Mouse (Mus musculus): ENCODE data around the gene Psenen. TPM values are rescaled to one million over a fixed set of nuclear protein-coding genes. Genes with fewer than 3 reads are reported as not detected.

The Psenen gene
- polyA plus RNA-seq, 1 experiment from 2014 or later, result 124 TPM

DNA sequence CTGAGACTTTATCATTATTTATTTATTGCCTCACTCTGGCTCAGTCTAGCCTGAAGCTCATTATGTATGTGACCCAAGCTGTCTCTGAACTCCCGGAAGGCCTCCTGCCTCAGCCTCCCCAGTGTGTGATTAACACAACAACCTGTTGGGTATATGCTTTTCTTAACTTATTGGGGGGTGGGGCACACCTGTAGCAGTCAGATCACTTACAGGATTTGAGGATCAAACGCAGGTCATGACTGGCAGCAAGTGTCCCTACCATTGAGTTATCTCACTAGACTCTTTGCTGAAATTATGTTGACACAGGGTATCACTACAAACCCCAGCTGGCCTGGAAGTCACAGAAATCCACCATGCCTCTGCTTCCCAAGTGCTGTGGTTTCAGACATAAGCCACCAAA lies 3.1 kb downstream of the Psenen start:
- Histone ChIP-seq H3K9me3 (no peaks in the 10 kb centered on the region), H3K27ac (replicated peaks) (0 out of 2 replicates have a peak overlapping the region, but pooled peaks have one; percentile 58), H3K4me3 (no peak overlapping the region), H3K27me3 (no peaks in the 10 kb centered on the region), H3K36me3 (peaks cover 26% of the 10 kb centered on the region), H3K4me1 (replicated peaks) (peaks cover 42% of the 10 kb centered on the region), H3K9ac (no peak overlapping the region), H3K4me2 (no peak overlapping the region)
- no peak for ATAC-seq (ENCODE audit: low FRiP score, low read depth)
- WGBS, result 70% methylated on average over 2 of the region's 2 CpGs

GRCm38 (mm10) chr7:30559443-30559954 lies 3.9 kb downstream of the Psenen start, which contains the start of gene Lin37:
Gene Lin37 (minus strand): TSS chr7:30559838.
- H3K4me3 ChIP-seq, result peak within 1 kb of the TSS; percentile 67
- peaks cover 42% of the 10 kb centered on the region for H3K4me1 ChIP-seq (replicated peaks)
- H3K9ac ChIP-seq, result peak within 1 kb of the TSS; percentile 76
- peak within 1 kb of the TSS; percentile 98 for H3K4me2 ChIP-seq
- peaks cover 27% of the 10 kb centered on the region for H3K36me3 ChIP-seq
- H3K9me3 ChIP-seq, result no peaks in the 10 kb centered on the region
- peak; percentile 90 for ATAC-seq (ENCODE audit: low FRiP score, low read depth)
- no peaks in the 10 kb centered on the region for H3K27me3 ChIP-seq
- 0% methylated on average over 20 of the region's 20 CpGs for WGBS
- H3K27ac ChIP-seq (replicated peaks), result peak within 1 kb of the TSS; percentile 71

GRCm38 (mm10) chr7:30558656-30559442 lies 4.6 kb downstream of the Psenen start:
- H3K36me3 ChIP-seq, result peaks cover 27% of the 10 kb centered on the region
- H3K9me3 ChIP-seq, result no peaks in the 10 kb centered on the region
- peak overlapping the region; percentile 67 for H3K4me3 ChIP-seq
- H3K4me1 ChIP-seq (replicated peaks), result peaks cover 36% of the 10 kb centered on the region
- H3K4me2 ChIP-seq, result peak overlapping the region; percentile 98
- peak overlapping the region; percentile 76 for H3K9ac ChIP-seq
- WGBS, result 19% methylated on average over 12 of the region's 12 CpGs
- ATAC-seq (ENCODE audit: low FRiP score, low read depth), result 0 out of 2 replicates have a peak, but pooled peaks have one; percentile 1
- peak overlapping the region; percentile 71 for H3K27ac ChIP-seq (replicated peaks)
- H3K27me3 ChIP-seq, result no peaks in the 10 kb centered on the region

GRCm38 (mm10) chr7:30557901-30558514 lies 5.4 kb downstream of the Psenen start:
- H3K4me2 ChIP-seq, result peak overlapping the region; percentile 98
- H3K27me3 ChIP-seq, result no peaks in the 10 kb centered on the region
- 0 out of 2 replicates have a peak overlapping the region, but pooled peaks have one; percentile 67 for H3K4me3 ChIP-seq
- no peak overlapping the region for H3K9ac ChIP-seq
- H3K4me1 ChIP-seq (replicated peaks), result peaks cover 41% of the 10 kb centered on the region
- H3K27ac ChIP-seq (replicated peaks), result no peak overlapping the region
- no peak for ATAC-seq (ENCODE audit: low FRiP score, low read depth)
- H3K36me3 ChIP-seq, result peaks cover 27% of the 10 kb centered on the region
- H3K9me3 ChIP-seq, result no peaks in the 10 kb centered on the region
- WGBS, result 90% methylated on average over 13 of the region's 13 CpGs

GRCm38 (mm10) chr7:30556894-30557536 lies 6.4 kb downstream of the Psenen start:
- 92% methylated on average over 18 of the region's 18 CpGs for WGBS
- no peak for ATAC-seq (ENCODE audit: low FRiP score, low read depth)
- no peak overlapping the region for H3K4me2 ChIP-seq

GRCm38 (mm10) chr7:30553810-30554584 lies 9.4 kb downstream of the Psenen start:
- Histone ChIP-seq H3K27me3 (no peaks in the 10 kb centered on the region), H3K4me3 (no peak overlapping the region), H3K36me3 (peaks cover 27% of the 10 kb centered on the region), H3K9me3 (no peaks in the 10 kb centered on the region), H3K4me1 (replicated peaks) (peaks cover 30% of the 10 kb centered on the region), H3K4me2 (peak overlapping the region; percentile 88), H3K9ac (peak overlapping the region; percentile 52; the same call in 1 of the 2 replicates), H3K27ac (replicated peaks) (no peak overlapping the region)
- ATAC-seq (ENCODE audit: low FRiP score, low read depth), result no peak
- 83% methylated on average over 22 of the region's 22 CpGs for WGBS

More at GRCm38 (mm10) chr7:30556894-30557536, 6.4 kb downstream of the Psenen start:
- Histone ChIP-seq H3K36me3 (peaks cover 27% of the 10 kb centered on the region), H3K4me3 (no peak overlapping the region), H3K27me3 (no peaks in the 10 kb centered on the region), H3K9ac (no peak overlapping the region), H3K27ac (replicated peaks) (no peak overlapping the region), H3K4me1 (replicated peaks) (peaks cover 42% of the 10 kb centered on the region), H3K9me3 (no peaks in the 10 kb centered on the region)

GRCm38 (mm10) chr7:30553021-30553589 lies 10.3 kb downstream of the Psenen start:
- Histone ChIP-seq H3K4me3 (peak overlapping the region; percentile 78), H3K4me2 (peak overlapping the region; percentile 88), H3K27me3 (no peaks in the 10 kb centered on the region), H3K36me3 (peaks cover 31% of the 10 kb centered on the region), H3K27ac (replicated peaks) (peak overlapping the region; percentile 97), H3K4me1 (replicated peaks) (peaks cover 21% of the 10 kb centered on the region), H3K9ac (peak overlapping the region; percentile 52), H3K9me3 (no peaks in the 10 kb centered on the region)
- no peak for ATAC-seq (ENCODE audit: low FRiP score, low read depth)
- 5% methylated on average over 23 of the region's 23 CpGs for WGBS

DNA sequence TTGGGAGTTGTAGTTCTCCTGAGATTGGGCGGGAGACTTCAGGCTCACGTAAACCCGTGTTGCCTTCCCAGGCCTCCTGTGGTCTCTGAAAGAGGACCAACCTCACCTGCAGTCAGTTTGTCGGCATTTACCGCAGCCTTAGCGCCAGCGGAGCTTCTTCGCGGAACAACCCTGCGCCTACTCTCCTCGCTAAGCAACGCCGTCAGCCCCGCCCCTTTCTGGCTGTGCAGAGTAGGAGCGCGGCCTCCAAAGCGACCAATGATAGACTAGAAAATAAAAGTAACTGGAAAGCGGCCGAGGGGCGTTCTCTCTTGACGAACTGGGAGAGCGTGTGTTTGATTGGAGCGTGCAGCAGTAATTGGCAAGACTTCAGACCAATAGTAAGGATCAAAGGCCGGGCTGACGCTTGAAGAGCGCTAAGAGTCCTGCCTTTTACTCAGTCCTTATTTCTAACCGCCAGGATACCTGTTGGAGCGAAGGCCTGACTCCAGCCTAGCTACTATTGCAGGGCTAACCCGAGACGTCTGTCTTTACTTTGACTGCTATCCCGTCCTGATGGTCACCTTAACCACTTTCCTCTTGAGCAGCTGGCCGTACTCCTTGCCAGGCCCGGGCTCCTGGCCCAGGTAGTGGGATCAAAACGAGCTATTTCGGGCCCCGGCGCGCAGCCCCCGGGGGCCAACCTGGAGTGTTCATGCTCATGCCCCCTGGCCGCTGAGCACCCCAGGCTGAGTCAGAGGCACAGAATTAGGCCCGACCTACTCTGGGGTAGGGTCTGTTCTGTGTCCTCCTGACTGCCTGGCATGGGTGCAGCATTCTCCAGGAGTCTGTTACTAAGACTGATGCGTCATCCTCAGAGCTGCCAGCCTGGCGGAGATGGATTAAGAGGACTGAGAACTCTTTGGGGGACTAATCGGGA lies 11.1 kb downstream of the Psenen start, which contains the start of the genes Hspb6 and Proser3:
TSS of gene Hspb6 (plus strand) at position 77 of the 919 bp plus-strand sequence.
TSS of gene Proser3 (minus strand) at position 198 of the 919 bp plus-strand sequence.
- Histone ChIP-seq H3K36me3 (peaks cover 30% of the 10 kb centered on the region), H3K27me3 (no peaks in the 10 kb centered on the region), H3K4me2 (peak within 1 kb of the TSS; percentile 88), H3K9ac (peak within 1 kb of the TSS; percentile 58), H3K4me1 (replicated peaks) (peaks cover 15% of the 10 kb centered on the region), H3K9me3 (no peaks in the 10 kb centered on the region), H3K27ac (replicated peaks) (peak within 1 kb of the TSS; percentile 97), H3K4me3 (peak within 1 kb of the TSS; percentile 78)
- WGBS, result under 1% methylated on average over 44 of the region's 44 CpGs
- ATAC-seq (ENCODE audit: low FRiP score, low read depth), result peak; percentile 95

DNA sequence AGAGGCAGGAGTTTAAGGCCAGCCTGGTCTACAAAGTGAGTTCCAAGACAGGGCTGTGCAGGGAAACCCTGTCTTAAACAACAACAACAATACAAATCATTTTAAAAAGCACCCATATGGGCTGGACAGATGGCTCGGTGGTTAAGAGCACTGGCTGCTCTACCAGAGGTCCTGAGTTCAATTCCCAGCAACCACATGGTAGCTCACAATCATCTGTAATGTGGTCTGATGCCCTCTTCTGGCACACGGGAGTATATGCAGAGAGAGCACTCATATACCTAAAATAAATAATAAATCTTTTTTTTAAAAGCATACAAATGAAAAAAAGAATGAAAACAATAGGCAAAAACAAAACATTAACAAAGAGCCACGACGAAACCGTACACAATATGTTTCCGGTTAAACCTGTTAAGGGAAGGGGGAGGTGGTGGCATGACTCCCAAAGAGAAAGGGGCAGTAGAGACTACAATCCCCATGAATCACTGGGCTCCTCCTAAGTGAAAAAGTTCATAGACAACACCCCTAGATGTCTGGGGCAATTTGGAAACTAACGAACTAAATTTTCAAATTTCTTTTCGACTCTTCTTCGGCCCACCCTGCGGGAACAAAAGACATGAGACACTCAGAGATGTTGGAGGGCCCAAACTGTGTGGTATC lies 11.9 kb downstream of the Psenen start:
- Histone ChIP-seq H3K36me3 (peaks cover 23% of the 10 kb centered on the region), H3K27ac (replicated peaks) (peak overlapping the region; percentile 97), H3K27me3 (no peaks in the 10 kb centered on the region), H3K9me3 (no peaks in the 10 kb centered on the region), H3K4me3 (peak overlapping the region; percentile 78), H3K9ac (peak overlapping the region; percentile 58), H3K4me1 (replicated peaks) (peaks cover 15% of the 10 kb centered on the region), H3K4me2 (peak overlapping the region; percentile 88)
- ATAC-seq (ENCODE audit: low FRiP score, low read depth), result peak; percentile 55
- WGBS, result 3% methylated on average over 10 of the region's 10 CpGs

GRCm38 (mm10) chr7:30550603-30551002 lies 12.8 kb downstream of the Psenen start:
- WGBS, result 100% methylated on average over 1 of the region's 1 CpGs
- Histone ChIP-seq H3K4me2 (no peak overlapping the region), H3K4me1 (replicated peaks) (peaks cover 15% of the 10 kb centered on the region), H3K27ac (replicated peaks) (no peak overlapping the region), H3K9me3 (no peaks in the 10 kb centered on the region), H3K4me3 (no peak overlapping the region), H3K9ac (no peak overlapping the region), H3K27me3 (no peaks in the 10 kb centered on the region), H3K36me3 (peaks cover 17% of the 10 kb centered on the region)
- no peak for ATAC-seq (ENCODE audit: low FRiP score, low read depth)

All from hindbrain, embryonic 15.5 days (tissue).